Mouse (Mus musculus) hindbrain, embryonic 12.5 days (tissue): ENCODE results near the gene Sesn3. TPM values are rescaled to one million over a fixed set of nuclear protein-coding genes. Genes with fewer than 3 reads are reported as not detected.

ENCODE experiments used
- polyA plus RNA-seq: library from polyadenylated mRNA; unstranded; fragments of >200 nt; fragmentation: Nextera tagmentation; extraction: Ambion mirVana; gene quantifications from 2 replicates; pipeline ENCODE4 v1.2.1, GENCODE M21; 2016

Sesn3 gene
- polyA plus RNA-seq, 1 experiment from 2014 or later = 25.7 TPM

Other genes with a start within 250 kb of the Sesn3 start
- gene Endod1, start 106.4 kb downstream of the Sesn3 start, polyA plus RNA-seq = 11.0 and 11.9 TPM in 2 replicates
- gene Kdm4d, start 225.4 kb downstream of the Sesn3 start, polyA plus RNA-seq = 0.19 and 0.43 TPM in 2 replicates
- gene Cwc15, start 225.6 kb downstream of the Sesn3 start, polyA plus RNA-seq = 174 and 177 TPM in 2 replicates